Mouse (Mus musculus) spleen, postnatal 10 days (tissue): ENCODE results near the gene Ldlrad3.

Experiments
- DNase-seq, 2 experiments: peaks; one replicate each; pipeline ENCODE4 v3.0.0; 2021 to 2022; ENCODE audit warnings: low spot score in 2 of 2

Gene Ldlrad3

GRCm38 (mm10) chr2:102038229-102038894 is 147.8 kb downstream of the Ldlrad3 start:
- DNase-seq = no peak

- DNase-seq = peak in 1 of 2 experiments; percentile 36
Measured at GRCm38 (mm10) chr2:102036665-102037511, 149.3 kb downstream of the Ldlrad3 start.

- no peak for DNase-seq
Measured at GRCm38 (mm10) chr2:102034513-102034879, 151.7 kb downstream of the Ldlrad3 start.

- no peak for DNase-seq
Measured at GRCm38 (mm10) chr2:102033818-102034512, 152.2 kb downstream of the Ldlrad3 start.

- DNase-seq = peak in 1 of 2 experiments; percentile 40
Measured at GRCm38 (mm10) chr2:102032713-102033343, 153.4 kb downstream of the Ldlrad3 start.

GRCm38 (mm10) chr2:102030652-102031051 is 155.5 kb downstream of the Ldlrad3 start:
- peak in 1 of 2 experiments; percentile 67 for DNase-seq

- no peak for DNase-seq
Measured at GRCm38 (mm10) chr2:102030152-102030551, 156.0 kb downstream of the Ldlrad3 start.

GRCm38 (mm10) chr2:102029682-102030081 is 156.5 kb downstream of the Ldlrad3 start:
- no peak for DNase-seq

GRCm38 (mm10) chr2:102027265-102027664 is 158.9 kb downstream of the Ldlrad3 start:
- DNase-seq = no peak

GRCm38 (mm10) chr2:102026156-102026555 is 160.0 kb downstream of the Ldlrad3 start:
- no peak for DNase-seq

GRCm38 (mm10) chr2:102024483-102024882 is 161.7 kb downstream of the Ldlrad3 start:
- no peak for DNase-seq

- no peak for DNase-seq
Measured at GRCm38 (mm10) chr2:102021371-102022084, 164.7 kb downstream of the Ldlrad3 start.

GRCm38 (mm10) chr2:102020546-102020945 is 165.6 kb downstream of the Ldlrad3 start:
- no peak for DNase-seq

GRCm38 (mm10) chr2:102014538-102015113 is 171.6 kb downstream of the Ldlrad3 start:
- no peak for DNase-seq

- no peak for DNase-seq
Measured at GRCm38 (mm10) chr2:102011311-102011975, 174.7 kb downstream of the Ldlrad3 start.

GRCm38 (mm10) chr2:102009766-102010265 is 176.4 kb downstream of the Ldlrad3 start:
- DNase-seq = no peak

- no peak for DNase-seq
Measured at GRCm38 (mm10) chr2:102006143-102006542, 180.0 kb downstream of the Ldlrad3 start.

- no peak for DNase-seq
Measured at GRCm38 (mm10) chr2:102005377-102006007, 180.7 kb downstream of the Ldlrad3 start.

GRCm38 (mm10) chr2:102003776-102004264 is 182.4 kb downstream of the Ldlrad3 start:
- DNase-seq = no peak
